Mouse (Mus musculus) adrenal gland, postnatal 36 days (tissue): ENCODE results near the gene Cyp2c23. TPM values are rescaled to one million over a fixed set of nuclear protein-coding genes. Genes with fewer than 3 reads are reported as not detected.

Source experiments
- DNase-seq, 2 experiments: peaks; one replicate each; pipeline ENCODE4 v3.0.0; 2021; ENCODE audit warnings: mixed read lengths in 1 of 2
- long read RNA-seq, 2 experiments: library from polyadenylated mRNA; stranded (forward); transcript quantifications; one replicate each; pipeline ENCODE4 v2.0.0; 2021; ENCODE audit warnings: borderline sequencing depth in 2 of 2
- total RNA-seq, 2 experiments: library from RNA; stranded (reverse); gene quantifications; 2 replicates each; pipeline ENCODE4 v1.2.3; 2021

Gene Cyp2c23
- total RNA-seq = 1 to 10 TPM in 1 of 2 experiments, under 1 TPM in 1; 0.40 to 1.6 TPM
- long read RNA-seq, experiment 1 = 0 reads
- long read RNA-seq, experiment 2, partial matches to known transcripts = 0 of 2 reads
- long read RNA-seq, experiment 2, other reads (novel, unspliced or antisense) = 0 of 2 reads

DNA sequence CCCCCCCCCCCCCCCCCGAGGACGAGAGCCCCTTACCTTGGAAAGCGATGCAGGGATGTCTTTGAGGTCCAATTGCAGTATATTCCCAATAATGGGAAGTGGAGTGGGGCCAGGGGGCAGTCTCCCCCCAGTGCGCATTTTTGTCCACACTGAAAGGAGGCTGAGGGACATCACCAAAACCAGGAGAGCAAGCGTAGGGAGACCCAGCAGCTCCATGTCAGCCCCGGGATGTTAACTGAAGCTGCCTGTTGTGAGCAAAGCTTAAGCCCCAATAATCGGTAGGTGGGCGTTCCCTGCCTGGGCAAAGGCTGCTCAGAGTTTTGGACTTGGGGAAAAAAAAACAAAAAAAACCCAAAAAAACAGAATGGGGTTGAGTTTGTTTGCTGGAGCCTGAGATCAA, at the start of gene Cyp2c23:
Cyp2c23 (minus strand) TSS at position 237 of the 400 bp plus-strand sequence.
- no peak for DNase-seq

DNA sequence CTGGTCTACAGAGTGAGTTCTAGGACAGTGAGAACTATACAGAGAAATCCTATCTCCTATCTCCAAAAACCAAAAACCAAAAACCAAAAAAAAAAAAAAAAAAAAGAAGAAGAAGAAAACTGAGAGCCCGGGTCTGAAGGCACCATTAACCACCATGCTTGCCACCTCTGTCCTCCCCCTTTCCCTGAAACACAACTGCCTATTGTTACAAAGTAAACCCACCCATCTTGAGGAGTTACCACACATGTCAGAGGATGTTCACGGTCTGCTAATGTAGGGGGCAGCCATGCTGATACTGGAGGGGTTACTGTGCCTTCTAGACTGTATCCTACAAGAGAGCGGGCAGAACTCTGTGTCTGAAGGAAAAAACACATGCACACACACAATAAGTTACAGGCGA, 48.0 kb upstream of the Cyp2c23 start:
- no peak for DNase-seq

DNA sequence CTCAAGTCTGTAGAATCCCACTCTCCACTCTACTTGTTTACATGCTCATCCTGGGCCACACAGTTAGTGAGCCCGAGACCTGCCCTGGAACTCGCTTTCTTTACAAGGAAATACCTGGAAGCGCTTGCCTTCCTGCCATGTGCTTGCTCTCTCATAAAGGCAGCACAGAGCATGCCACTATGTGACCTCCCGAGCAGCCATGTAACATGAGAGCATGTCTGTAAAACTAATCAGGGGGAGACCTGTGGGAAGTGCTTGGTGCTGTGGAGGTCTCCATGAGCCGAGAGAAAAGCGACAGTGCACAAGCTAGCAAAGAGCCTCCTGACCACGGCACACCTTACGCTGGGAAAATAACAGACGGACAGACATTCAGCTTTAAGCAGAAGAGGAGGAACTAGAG, 47.4 kb upstream of the Cyp2c23 start:
- DNase-seq = no peak

- DNase-seq = no peak
Observed at GRCm38 (mm10) chr19:44074986-44075385, 46.0 kb upstream of the Cyp2c23 start.

DNA sequence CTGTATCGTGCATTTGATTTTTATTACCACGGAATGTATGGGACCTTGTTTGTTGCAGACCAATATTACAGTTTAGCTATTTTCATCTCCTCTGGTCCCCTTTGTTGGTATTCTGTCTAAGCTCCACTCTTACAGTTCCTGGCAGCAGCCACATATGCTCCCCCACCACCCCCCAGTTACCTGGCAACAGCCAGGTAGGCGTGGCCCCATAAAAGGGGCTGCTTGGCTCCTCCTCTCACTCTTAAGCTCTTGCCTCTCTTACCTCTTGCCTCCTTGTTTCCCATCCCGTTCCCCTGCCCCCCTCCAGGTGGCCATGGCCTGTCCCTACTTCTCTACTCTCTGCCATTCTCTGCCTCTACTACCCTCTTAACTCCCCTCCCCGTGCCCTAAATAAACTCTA, 42.2 kb upstream of the Cyp2c23 start:
- DNase-seq = no peak

GRCm38 (mm10) chr19:44069914-44070232, 40.9 kb upstream of the Cyp2c23 start:
- DNase-seq = no peak

DNA sequence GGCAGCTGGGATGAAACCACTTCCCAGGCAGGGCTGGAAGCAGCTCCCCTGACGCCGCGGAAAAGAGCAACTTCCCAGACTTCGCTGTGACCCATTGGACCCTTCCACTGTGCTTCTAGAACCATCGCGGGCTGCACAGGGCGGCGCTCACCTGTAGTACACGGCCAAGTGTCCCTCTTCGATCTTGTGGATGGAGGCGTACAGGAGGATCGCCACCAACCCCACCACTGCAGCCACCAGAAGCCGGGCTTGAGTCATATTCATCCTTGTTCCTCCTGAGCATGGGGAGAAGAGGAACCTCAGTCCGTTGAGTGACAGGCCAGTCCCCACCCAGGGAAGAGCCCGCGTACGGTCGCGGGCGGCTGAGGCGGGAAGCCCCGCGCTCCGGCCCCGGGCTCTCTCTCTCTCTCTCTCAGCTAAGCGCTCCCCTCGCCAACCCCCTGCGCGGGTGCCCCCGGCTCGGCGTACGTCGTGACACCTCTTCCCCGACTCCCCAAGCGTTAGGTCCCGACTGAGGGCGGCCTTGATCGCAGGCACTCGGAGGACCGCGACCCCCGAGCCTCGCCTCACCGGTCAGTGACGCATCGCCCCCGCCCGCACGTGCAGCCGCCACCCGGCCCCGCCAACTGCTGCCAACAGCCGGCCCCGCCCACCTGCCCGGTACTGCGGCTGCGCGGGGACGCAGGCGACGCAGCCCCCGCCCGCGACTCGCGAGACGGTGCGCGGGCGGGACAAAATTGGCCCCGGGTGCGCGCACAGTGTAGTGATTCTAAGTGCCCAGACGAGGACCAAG, 40.3 kb upstream of the Cyp2c23 start, which contains the start of gene Erlin1:
Erlin1 (minus strand) TSS at position 665 of the 793 bp plus-strand sequence.
- peak; percentile 94 to 97 for DNase-seq

DNA sequence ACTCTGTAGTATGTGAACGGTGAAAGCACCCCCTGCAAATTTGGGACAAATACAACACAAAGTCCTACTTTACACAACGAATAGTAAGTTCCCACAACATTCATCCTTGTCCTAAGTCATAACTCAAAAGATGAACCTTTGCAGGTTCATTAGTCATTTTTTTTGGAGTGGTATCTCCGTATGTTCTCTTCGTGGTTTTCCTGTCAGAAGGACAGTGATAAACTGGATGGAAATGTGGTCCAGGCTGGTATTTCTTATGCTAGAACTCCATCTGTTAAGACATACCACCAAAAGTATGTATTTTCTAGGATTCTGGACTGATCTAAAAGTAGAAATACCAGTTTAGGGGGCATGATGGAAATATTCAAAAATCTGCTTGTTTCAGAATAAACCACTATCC, 39.2 kb upstream of the Cyp2c23 start:
- no peak for DNase-seq

DNA sequence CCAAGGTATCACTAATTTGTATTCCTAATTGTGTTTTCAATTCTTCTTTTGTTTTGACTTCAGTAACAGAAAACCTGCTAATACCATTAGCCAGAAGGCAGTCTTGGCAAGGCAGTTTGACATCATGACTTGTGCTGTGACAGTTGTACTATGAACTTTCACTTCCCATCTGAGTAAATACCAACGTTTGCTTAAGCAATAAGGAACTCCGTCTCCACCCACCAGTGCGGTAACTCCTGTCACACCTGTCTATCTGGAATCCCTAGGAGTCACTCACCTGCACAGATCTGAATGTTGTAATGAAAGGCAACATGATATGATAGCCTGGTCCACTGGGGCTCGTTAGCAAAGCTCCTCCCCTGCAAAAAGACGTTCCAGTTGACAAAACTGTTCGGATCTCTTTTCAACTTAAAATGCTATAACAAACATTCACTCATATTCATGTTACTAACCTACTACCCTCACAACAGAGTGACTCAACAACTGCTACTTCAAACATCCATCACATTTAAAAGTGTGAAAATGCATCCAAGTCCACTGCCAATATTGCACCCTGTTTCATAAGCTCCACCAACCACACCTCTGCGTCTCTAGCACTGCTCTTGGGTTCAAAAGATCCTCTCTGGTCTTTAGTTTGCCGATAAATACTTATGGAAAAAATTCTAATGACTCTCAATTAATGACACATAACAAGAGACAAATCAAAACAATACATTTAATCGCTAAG, 38.5 kb upstream of the Cyp2c23 start:
- DNase-seq = no peak

DNA sequence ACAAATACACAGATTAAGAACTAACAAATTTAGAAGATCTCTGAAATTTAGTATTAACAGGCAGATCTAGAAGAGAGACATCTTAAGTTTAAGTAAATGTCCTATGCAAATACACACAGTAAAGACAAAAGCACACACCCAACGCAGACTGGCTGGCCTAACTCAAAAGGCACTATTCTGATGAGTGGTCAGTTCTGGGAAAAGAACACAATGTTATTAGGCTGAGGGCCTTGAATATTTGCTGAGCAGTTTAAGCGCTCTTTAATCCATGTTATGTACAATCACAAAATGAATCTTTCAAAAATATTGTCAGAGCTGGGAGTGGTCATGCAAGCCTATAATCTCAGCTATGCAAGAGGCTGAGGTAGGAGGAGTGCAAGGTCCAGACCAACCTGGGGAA, 35.7 kb upstream of the Cyp2c23 start:
- DNase-seq = no peak

- no peak for DNase-seq
Observed at GRCm38 (mm10) chr19:44063773-44064172, 34.8 kb upstream of the Cyp2c23 start.

- no peak for DNase-seq
Observed at GRCm38 (mm10) chr19:44060226-44060625, 31.2 kb upstream of the Cyp2c23 start.

DNA sequence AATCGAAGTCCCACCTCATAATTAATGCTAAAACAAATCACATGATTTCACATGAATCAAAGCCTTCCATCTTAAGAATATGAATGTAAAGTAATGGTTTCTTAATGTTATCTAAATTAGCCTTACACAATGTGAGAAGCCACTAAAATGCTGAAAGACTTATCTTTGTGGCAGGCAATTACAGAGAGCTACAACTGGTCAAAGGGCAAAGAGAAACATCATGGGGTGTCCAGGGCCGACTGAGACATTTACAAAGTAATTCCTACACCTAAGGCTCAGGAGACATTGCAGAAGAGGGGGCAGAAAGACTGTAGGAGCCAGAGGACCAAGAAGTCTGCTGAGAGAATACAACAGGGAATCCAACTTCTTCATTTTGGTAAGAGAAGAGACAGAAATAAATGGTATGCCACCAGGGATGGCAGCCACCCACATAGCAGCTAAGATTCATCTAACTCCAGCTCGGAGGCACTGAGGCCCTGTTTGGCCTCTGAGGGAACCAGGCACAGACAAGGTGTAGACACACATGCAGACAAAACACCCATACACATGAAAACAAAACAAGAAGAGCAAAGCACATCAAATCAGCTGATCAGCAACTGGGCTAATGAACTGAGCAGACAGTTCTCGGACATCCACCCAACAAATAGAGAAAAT, 26.3 kb upstream of the Cyp2c23 start:
- no peak for DNase-seq

DNA sequence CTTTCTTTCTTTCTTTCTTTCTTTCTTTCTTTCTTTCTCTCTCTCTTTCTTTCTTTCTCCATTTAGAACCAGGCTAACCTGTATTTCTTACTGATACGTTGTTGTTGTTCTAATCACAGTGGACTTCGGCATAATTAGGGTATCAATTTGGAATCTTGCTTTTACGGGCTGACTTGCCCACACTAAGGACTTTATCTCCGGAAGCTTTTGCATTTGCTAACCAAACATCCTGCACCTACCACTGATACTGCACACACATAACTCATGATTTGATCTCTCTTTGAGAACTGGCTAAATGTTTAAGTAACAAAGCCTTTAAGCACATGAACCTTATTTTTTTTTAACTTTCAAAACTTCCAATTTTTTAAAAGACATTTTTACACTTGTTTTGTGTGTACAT, 21.4 kb upstream of the Cyp2c23 start:
- no peak for DNase-seq

GRCm38 (mm10) chr19:44049282-44049681, 20.3 kb upstream of the Cyp2c23 start:
- no peak for DNase-seq

DNA sequence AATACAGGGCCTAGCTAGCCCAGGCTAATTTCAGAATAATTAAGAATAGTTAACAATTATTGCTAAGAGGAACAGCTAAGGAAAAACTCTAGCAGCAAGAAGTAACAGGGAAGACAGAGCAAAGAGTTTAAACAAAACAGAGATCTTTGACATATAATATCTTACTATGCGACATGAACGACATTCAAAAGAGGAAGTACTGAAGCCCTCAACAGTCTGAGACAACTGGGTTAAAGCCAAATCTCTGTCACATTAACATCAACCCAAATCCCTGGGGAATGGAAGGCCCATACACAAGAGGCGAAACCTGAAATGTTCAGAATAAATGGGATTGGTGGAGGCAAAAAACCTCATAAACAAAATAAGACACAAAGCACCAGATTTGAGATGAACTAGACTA, 16.8 kb upstream of the Cyp2c23 start:
- DNase-seq = no peak

- peak in 1 of 2 experiments; percentile 27 for DNase-seq
Observed at GRCm38 (mm10) chr19:44042121-44042520, 13.1 kb upstream of the Cyp2c23 start.

DNA sequence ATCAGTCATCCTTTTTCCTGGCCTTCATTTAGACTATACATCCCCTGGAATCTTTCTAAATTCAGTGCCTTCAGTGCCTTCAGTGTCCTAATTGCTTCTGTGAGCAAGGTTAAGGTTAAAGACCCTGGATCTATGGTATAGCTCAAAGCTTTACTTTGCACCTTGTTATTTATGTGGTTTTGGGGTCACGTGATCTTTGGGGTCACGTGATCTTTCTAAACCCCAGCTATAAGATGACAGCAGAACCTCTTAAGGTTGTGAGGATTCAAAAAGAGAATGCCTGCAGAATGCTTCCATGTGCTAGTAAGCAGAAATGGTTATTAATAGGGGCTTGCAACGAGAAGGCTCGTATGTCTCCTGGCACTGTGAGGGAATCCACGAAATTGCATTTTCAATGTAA, 4.4 kb upstream of the Cyp2c23 start:
- DNase-seq = no peak

- DNase-seq = no peak
Observed at GRCm38 (mm10) chr19:44032046-44032744, 3.2 kb upstream of the Cyp2c23 start.

DNA sequence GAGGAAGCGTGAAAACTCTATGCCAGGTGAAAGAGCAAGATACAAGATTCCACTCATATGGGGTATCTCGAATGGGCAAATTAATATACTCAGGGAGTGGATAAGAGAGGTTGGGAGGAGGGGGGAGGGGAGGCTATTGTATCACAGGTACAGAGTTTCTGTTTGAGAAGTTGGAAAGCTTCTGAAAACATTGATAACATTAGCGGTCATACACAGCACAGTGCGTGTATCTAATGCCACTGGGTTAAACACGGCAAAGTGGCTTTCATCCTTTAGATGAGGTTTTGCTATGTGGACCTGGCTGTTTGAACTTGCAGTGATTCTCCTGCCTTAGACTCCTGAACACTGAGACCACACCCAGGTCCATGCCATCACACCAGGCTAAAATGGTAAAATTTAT, 1.0 kb upstream of the Cyp2c23 start:
- DNase-seq = no peak

GRCm38 (mm10) chr19:44026956-44027530, 2.0 kb downstream of the Cyp2c23 start:
- DNase-seq = no peak
